In the genomic region with DNA sequence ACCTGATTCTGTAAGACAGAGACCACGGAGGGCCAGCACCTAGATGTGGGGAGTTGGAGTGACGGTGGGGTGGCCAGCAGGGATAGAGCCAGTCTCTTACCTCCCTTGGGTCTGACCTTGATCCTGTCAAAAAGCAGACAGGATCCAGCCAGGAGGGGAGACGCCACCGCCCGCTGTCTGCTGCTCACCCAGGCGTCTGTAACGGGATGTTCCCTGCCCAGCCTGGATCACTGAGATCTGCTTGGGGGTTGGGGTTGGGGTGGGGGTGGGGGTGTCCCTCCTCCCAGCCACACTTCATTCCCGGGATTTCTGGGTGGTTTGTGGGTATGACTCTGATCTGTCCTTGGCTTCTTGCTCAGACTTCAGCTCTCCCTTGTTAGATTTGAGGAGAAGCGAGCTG, we compare ENCODE assay signal across 16 mouse cellular contexts. TPM values are rescaled to one million over a fixed set of nuclear protein-coding genes. Genes with fewer than 3 reads are reported as not detected.
DNase-seq lines count a peak whose midpoint lies in the region; ATAC-seq and TF ChIP-seq lines count a peak whose summit lies in the region.
"Had no signal": no experiment of that assay in that cellular context is flagged by ENCODE, and none has a peak within 500 bp of the region (broad histone marks: within the 10 kb centered on the region; RNA-seq: fewer than 3 reads in every experiment).

No protein-coding gene starts in this region.

- 39% methylated on average over 9 of the region's 9 CpGs for WGBS in intestine, embryonic 14.5 days
- 59% methylated on average over 9 of the region's 9 CpGs for WGBS in intestine, postnatal 0 days
- WGBS in intestine, embryonic 15.5 days = 41% methylated on average over 9 of the region's 9 CpGs
- 50% methylated on average over 9 of the region's 9 CpGs for WGBS in stomach, postnatal 0 days

- H3K4me2 ChIP-seq in intestine, embryonic 14.5 days (ENCODE audit: low read length) = no peak overlapping the region
- no peak overlapping the region for H3K4me2 ChIP-seq in intestine, postnatal 0 days (replicated peaks; ENCODE audit: low read depth)
- H3K4me2 ChIP-seq in intestine, embryonic 15.5 days (replicated peaks) = no peak overlapping the region
- no peak overlapping the region for H3K4me2 ChIP-seq in stomach, postnatal 0 days (replicated peaks; ENCODE audit: low read depth)
- H3K4me2 ChIP-seq: neural tube, embryonic 15.5 days had no signal

- H3K9ac ChIP-seq in intestine, embryonic 14.5 days (ENCODE audit: low read length) = no peak overlapping the region
- H3K9ac ChIP-seq in intestine, postnatal 0 days (ENCODE audit: low read depth, low read length) = no peak overlapping the region
- no peak overlapping the region; the same call in 1 of the 2 replicates for H3K9ac ChIP-seq in intestine, embryonic 15.5 days
- no peak overlapping the region for H3K9ac ChIP-seq in stomach, postnatal 0 days (ENCODE audit: low read length)
- H3K9ac ChIP-seq: neural tube, embryonic 15.5 days had no signal

- no peaks in the 10 kb centered on the region for H3K9me3 ChIP-seq in intestine, embryonic 14.5 days (ENCODE audit: control insufficient read depth, low read length)
- H3K9me3 ChIP-seq in intestine, postnatal 0 days (ENCODE audit: control insufficient read depth) = no peaks in the 10 kb centered on the region
- H3K9me3 ChIP-seq in intestine, embryonic 15.5 days = no peaks in the 10 kb centered on the region
- H3K9me3 ChIP-seq in stomach, postnatal 0 days (ENCODE audit: control insufficient read depth, low read length) = no peaks in the 10 kb centered on the region
- H3K9me3 ChIP-seq: neural tube, embryonic 15.5 days had no signal

- no peak for ATAC-seq in intestine, embryonic 14.5 days (replicated peaks; ENCODE audit: low FRiP score, low TSS enrichment, low read depth)
- ATAC-seq in intestine, postnatal 0 days = no peak
- ATAC-seq in intestine, embryonic 15.5 days = no peak
- no peak for ATAC-seq in stomach, postnatal 0 days (ENCODE audit: low FRiP score, low TSS enrichment)
- ATAC-seq in megakaryocyte-erythroid progenitor cell, adult 5-6 weeks (replicated peaks; ENCODE audit: low FRiP score, low TSS enrichment, poor library complexity, severe bottlenecking) = no peak
- ATAC-seq: CD4-positive, CD25-positive, alpha-beta regulatory T cell, adult 4 months; inflammation-experienced regulatory T-cells, adult 6 months had no signal

- peaks cover 60% of the 10 kb centered on the region for H3K4me1 ChIP-seq in intestine, embryonic 14.5 days (replicated peaks; ENCODE audit: control insufficient read depth, insufficient read depth, low read length)
- no peaks in the 10 kb centered on the region for H3K4me1 ChIP-seq in intestine, postnatal 0 days (replicated peaks; ENCODE audit: control insufficient read depth, insufficient read depth, low read length)
- H3K4me1 ChIP-seq in intestine, embryonic 15.5 days (replicated peaks) = peaks cover 41% of the 10 kb centered on the region
- H3K4me1 ChIP-seq in stomach, postnatal 0 days (replicated peaks; ENCODE audit: control insufficient read depth, insufficient read depth) = no peaks in the 10 kb centered on the region

- H3K27ac ChIP-seq in intestine, embryonic 14.5 days (ENCODE audit: low read depth) = peak overlapping the region; percentile 71
- no peak overlapping the region; the same call in 1 of the 2 replicates for H3K27ac ChIP-seq in intestine, postnatal 0 days (ENCODE audit: low read depth, low read length)
- peak overlapping the region; percentile 74 for H3K27ac ChIP-seq in intestine, embryonic 15.5 days
- H3K27ac ChIP-seq in stomach, postnatal 0 days (replicated peaks) = peak overlapping the region; percentile 73
- H3K27ac ChIP-seq: neural tube, embryonic 15.5 days had no signal

- TF ChIP-seq EP300 in stomach, postnatal 0 days (optimal IDR thresholded peaks at IDR 0.05) = no peak

- no peak for DNase-seq in intestine, embryonic 14.5 days (ENCODE audit: low spot score)
- DNase-seq in ovary, adult 18-20 months (ENCODE audit: low spot score) = peak; percentile 66
- no peak for DNase-seq in ovary, postnatal 14 days (ENCODE audit: low spot score)
- no peak for DNase-seq in stomach, postnatal 0 days (ENCODE audit: low spot score)
- DNase-seq: heart, adult 11 months; heart, postnatal 14 days; right cerebral cortex, postnatal 14 days; thymus, postnatal 4 days had no signal

- TF ChIP-seq CTCF in intestine, postnatal 0 days (IDR thresholded peaks at IDR 0.05; ENCODE audit: low read depth) = no peak
- no peak for TF ChIP-seq CTCF in stomach, postnatal 0 days (IDR thresholded peaks at IDR 0.05; ENCODE audit: low read depth)

- H3K4me3 ChIP-seq in intestine, embryonic 14.5 days (ENCODE audit: low read depth, low read length) = no peak overlapping the region
- no peak overlapping the region for H3K4me3 ChIP-seq in intestine, postnatal 0 days (ENCODE audit: low read depth, low read length)
- H3K4me3 ChIP-seq in intestine, embryonic 15.5 days (replicated peaks) = no peak overlapping the region
- no peak overlapping the region for H3K4me3 ChIP-seq in stomach, postnatal 0 days (ENCODE audit: low read depth, low read length)
- H3K4me3 ChIP-seq: erythroblast, embryonic 14.5 days; neural tube, embryonic 15.5 days had no signal

- no peaks in the 10 kb centered on the region for H3K27me3 ChIP-seq in intestine, embryonic 14.5 days (replicated peaks; ENCODE audit: control insufficient read depth, insufficient read depth, low read length)
- no peaks in the 10 kb centered on the region for H3K27me3 ChIP-seq in intestine, postnatal 0 days (replicated peaks; ENCODE audit: control insufficient read depth, insufficient read depth, low read length)
- no peaks in the 10 kb centered on the region for H3K27me3 ChIP-seq in intestine, embryonic 15.5 days (replicated peaks)
- no peaks in the 10 kb centered on the region for H3K27me3 ChIP-seq in stomach, postnatal 0 days (ENCODE audit: control insufficient read depth, insufficient read depth, low read length)
- H3K27me3 ChIP-seq: neural tube, embryonic 15.5 days had no signal

- H3K36me3 ChIP-seq in intestine, embryonic 14.5 days (ENCODE audit: control insufficient read depth, insufficient read depth, low read length) = no peaks in the 10 kb centered on the region
- no peaks in the 10 kb centered on the region for H3K36me3 ChIP-seq in intestine, postnatal 0 days (ENCODE audit: control insufficient read depth, insufficient read depth)
- no peaks in the 10 kb centered on the region for H3K36me3 ChIP-seq in intestine, embryonic 15.5 days
- no peaks in the 10 kb centered on the region for H3K36me3 ChIP-seq in stomach, postnatal 0 days (ENCODE audit: control insufficient read depth, insufficient read depth, low read length)
- H3K36me3 ChIP-seq: neural tube, embryonic 15.5 days had no signal

RNA-seq across cellular contexts. Expression of a gene that starts 10.1 kb away (rescaled TPM):
- 18.0 and 22.0 TPM in 2 replicates for polyA plus RNA-seq in intestine, embryonic 14.5 days (2014; fragmentation: Nextera tagmentation; extraction: Ambion mirVana)
- polyA plus RNA-seq in intestine, postnatal 0 days (2015; fragmentation: Nextera tagmentation; extraction: Ambion mirVana) = 9.1 and 9.2 TPM in 2 replicates
- polyA plus RNA-seq in intestine, embryonic 15.5 days (2015; fragmentation: Nextera tagmentation; extraction: Ambion mirVana) = 23.9 and 24.9 TPM in 2 replicates
- 29.2 and 29.6 TPM in 2 replicates for polyA plus RNA-seq in stomach, postnatal 0 days (2015; fragmentation: Nextera tagmentation; extraction: Ambion mirVana)
- 0.47 TPM in 1 of 2 replicates, not detected in the other for total RNA-seq in megakaryocyte-erythroid progenitor cell, adult 5-6 weeks (2014; fragmentation: Nextera tagmentation)
- total RNA-seq in megakaryocyte-erythroid progenitor cell, adult 5-6 weeks (2017) = not detected in 2 replicates
- total RNA-seq: common myeloid progenitor, adult 5-6 weeks had no signal
- polyA plus RNA-seq: erythroblast, embryonic 14.5 days had no signal
